Mouse (Mus musculus) granulocyte monocyte progenitor cell, adult 5-6 weeks (primary cell): ENCODE measurements around the gene Tulp2. TPM values are rescaled to one million over a fixed set of nuclear protein-coding genes. Genes with fewer than 3 reads are reported as not detected.
"Not testable (repeated sequence)": the region's sequence is repeated elsewhere in the genome, so short reads cannot be mapped to it uniquely, and the experiment has no call there.

ENCODE experiments used
- ATAC-seq: replicated peaks from 2 replicates; pipeline ENCODE4 v1.8.0; 2016; ENCODE audit warnings: mild to moderate bottlenecking, moderate TSS enrichment, inconsistent platforms; ENCODE audit not compliant: poor library complexity, severe bottlenecking
- total RNA-seq, 2 experiments: library from RNA; stranded (forward) in 1 of 2; stranded (reverse) in 1 of 2; fragments of 200-712, 200-1000 nt in 1 of 2; fragments of >200 nt in 1 of 2; fragmentation: Nextera tagmentation in 1 of 2; gene quantifications; 2 replicates each; pipeline ENCODE4 v1.2.3; 2014 to 2017

The Tulp2 gene
- total RNA-seq, 2 experiments from 2014 or later: not detected

DNA sequence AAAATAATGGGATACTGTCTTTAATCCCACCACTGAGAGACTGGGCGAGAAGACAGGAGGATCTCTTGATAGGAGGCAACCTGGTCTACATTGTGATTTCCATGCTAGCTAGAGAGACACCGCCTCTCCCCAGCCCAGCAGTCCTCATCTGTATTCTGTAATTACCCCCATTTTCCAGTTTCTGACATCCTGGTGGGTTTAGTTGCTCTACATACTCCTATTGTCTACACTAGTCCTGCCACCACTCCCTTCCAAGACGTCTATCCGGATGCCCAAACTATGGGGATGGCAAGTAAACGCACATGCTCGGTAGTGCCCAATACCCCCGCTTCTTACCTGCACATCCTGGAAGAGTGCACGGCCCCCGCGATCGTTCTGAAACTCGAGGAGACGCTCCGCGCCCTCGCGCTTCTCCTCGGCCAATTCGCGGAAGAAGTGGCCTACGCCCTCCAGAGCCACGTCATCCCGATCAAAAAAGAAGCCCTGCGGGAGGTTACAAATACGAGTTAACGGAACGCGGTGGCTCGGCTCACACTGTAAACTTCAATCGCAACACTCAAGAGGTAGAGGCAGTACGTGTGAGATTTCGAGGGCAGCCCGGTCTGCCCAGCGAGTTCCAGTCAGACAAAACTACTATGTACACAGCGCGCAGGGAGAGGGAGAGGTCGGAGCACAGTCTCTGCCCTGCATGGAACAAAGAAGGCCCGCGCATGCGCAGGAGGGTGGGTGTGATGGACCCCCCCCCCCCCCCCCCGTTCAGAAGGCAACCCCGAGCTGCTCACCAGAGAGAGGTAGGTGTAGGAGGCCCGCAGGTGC lies 22.7 kb upstream of the Tulp2 start:
- ATAC-seq: peak; percentile 6; the same call in 1 of the 2 replicates

DNA sequence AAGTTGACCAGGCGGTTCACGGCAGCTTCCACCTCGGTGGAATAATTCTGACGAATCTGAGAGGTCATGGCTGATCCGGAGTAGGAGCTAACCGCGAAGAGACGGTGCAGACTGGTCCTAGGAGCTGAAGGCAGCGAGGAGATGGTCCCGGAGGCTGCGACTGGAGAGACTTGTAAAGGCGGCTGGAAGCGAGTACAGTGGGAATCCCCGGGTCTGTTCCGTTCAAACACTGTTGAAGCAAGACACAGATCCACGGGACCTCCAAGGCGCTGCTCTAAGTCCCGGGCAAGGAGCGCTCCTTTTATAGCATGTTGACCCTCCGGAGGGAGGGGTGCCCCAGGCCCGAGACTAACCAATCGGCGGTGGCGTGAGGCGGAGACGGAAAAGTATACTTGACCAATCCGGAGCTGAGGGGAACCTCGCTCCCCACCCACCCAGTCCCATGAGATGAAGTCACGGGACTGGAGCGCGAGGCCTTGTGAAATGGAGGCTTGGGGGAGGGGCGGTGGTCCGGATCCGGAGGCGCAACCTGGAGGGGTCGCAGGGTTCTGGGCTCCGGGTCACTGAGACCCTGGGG lies 22.0 kb upstream of the Tulp2 start, which contains the start of gene Ftl1:
Gene Ftl1 (minus strand): TSS at position 321 of the 577 bp plus-strand sequence.
- peak; percentile 63 for ATAC-seq

DNA sequence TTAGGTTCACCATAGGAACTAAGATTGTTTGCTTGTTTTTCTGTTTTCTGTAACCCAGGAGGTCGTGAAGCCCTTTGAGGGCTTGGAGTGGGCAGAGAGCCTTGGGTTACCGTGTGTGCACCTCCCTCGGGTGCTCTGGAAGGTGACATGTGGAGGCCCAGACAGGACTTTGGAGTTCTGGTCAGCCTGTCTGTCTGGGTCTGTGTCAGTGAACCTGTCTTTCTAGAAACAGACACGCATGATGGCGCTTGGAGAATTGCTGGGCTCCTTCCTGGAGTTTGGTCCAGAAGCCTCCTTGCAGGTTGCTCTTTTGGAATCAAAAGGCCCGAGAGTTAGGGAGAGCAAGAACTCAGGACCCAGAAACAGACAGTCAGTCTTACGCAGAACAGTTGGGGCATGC lies 21.3 kb upstream of the Tulp2 start:
- ATAC-seq: no peak

DNA sequence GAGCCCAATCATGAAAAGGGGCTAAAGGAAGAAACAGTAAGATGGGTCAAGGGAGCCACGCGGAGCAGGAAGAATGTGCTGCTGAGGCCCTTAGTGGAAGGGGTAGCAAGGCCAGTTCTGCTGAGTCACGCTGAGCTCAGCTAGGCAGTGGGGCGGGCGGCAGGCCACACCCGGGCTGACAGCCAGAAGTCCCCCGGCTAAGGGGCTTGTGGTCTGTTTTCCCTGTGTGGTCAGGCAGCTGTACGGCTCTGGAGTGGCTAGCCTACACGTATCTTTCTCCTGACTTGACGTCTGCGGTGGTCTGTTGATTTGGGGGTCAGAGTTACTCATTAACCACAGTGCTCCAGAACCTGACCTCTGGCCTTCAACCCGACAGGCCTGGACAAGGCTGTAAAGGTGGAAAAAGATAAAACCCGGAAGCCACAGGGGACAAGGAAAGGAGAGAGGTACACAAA lies 20.8 kb upstream of the Tulp2 start:
- peak; percentile 55 for ATAC-seq

DNA sequence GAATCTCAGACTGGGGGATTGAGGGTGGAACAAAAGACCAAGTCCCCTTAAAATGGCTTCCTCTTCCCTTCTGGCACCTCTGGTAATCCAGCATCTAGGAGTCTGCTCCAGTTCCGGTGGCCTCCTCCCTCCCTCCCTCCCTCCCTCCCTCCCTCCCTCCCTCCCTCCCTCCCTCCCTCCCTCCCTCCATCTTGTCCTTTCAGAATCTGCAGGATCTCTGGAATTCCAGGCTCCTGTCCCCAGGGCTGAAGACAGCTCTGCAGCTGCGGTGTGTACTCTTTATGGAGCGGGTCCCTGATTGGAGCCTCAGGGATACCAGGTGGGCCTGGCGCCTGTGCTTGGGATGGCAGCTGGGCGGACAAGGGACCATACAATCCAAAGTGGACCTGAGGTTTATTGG lies 20.4 kb upstream of the Tulp2 start:
- ATAC-seq: no peak

DNA sequence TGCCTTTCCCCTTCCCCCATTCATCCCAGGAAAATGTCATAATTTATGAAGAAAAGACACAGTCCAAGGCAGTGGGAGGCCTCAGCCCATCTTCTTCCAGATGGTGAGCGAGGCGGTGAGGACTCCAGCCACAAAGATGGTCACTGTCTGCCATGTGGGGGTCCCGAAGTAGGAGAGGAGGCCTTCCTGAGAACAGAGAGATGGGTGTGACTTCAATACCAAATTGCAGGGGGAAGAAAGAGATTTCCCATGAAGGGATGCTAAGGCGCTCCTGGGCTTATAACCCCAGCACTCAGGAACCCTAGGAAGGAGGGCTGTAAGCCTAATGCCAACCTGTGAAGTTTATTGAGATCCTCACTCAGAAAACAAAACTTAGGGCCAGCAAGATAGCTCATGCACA lies 19.9 kb upstream of the Tulp2 start:
- no peak for ATAC-seq

DNA sequence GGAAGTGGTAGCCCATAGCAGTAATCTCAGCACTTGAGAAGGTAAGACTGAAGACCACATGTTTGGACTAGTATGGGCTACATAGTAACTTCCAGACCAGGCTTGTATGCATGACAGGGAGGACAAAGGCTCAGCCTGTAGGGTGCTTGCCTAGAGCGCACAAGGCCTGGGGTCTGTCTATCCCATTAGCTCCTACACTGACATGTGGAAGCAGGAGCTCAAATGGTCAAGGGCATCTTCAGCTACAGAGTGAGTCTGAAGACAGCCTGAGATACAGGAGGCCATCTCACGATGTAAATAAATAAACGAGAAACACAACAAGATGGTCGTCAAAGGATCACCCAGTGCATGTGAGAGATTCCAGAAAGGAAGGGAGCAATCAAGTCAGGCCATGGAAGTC lies 19.4 kb upstream of the Tulp2 start:
- ATAC-seq: no peak

DNA sequence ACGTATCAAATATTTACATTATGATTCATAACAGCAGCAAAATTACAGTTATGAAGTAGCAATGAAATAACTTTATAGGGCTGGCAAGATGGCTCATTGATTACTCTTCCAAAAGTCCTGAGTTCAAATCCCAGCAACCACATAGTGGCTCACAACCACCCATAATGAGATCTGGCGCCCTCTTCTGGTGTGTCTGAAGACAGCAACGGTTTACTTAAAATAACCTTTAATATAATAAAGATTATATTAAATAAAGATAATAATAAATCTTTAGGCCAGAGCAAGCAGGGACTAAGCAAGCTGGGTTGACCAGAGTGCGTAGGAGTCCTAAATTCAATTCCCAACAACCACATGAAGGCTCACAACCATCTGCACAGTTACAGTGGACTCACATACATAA lies 18.8 kb upstream of the Tulp2 start:
- not testable (repeated sequence) for ATAC-seq

DNA sequence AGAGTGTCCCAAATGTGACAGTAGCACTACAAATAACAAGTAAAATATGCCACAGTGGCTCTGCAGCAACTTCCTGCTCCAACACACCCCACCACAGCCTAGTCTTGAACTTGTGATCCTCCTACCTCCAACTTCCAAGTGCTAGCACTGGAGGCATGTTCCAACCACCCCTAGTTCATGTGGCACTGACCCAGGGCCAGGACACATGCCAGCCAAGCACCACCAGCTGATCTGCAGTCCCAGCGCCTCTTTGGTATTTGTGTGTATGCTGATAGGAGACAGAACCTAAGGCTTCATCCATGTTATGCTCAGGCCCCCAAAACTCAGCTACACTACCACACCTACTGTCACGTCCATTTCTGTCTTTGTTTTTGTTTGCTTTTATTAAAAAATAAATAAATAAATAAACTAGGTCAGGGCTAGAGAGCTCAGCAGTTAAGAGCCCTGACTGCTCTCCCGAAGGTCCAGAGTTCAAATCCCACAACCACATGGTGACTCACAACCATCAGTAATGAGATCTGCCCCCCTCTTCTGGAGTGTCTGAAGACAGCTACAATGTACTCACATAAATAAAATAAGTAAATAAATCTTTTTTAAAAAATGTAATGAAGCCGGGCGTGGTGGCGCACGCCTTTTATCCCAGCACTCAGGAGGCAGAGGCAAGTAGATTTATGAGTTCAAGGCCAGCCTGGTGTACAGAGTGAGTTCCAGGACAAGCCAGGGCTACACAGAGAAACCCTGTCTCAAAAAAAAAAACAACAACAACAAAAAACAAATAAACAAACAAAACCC lies 17.5 kb upstream of the Tulp2 start:
- ATAC-seq: no peak

DNA sequence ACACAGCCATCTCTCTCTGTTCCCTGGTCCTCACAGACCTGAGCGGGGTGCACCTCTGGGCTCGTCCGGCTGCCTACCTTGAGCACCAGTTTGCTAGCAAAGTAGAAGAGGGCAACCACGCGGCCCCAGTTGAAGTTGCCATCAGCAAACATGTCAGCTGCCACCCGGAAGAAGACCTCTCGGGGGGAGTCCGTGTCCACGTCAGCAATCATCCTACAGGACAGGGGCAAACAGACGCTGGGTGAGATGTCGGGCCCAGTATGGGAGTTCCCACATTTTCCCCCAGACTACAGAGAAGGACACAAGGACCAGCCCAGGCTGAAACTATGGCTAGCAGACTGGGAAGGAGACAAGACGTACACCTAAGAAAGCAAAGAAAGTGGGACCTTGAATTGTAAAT lies 16.6 kb upstream of the Tulp2 start:
- ATAC-seq: no peak

DNA sequence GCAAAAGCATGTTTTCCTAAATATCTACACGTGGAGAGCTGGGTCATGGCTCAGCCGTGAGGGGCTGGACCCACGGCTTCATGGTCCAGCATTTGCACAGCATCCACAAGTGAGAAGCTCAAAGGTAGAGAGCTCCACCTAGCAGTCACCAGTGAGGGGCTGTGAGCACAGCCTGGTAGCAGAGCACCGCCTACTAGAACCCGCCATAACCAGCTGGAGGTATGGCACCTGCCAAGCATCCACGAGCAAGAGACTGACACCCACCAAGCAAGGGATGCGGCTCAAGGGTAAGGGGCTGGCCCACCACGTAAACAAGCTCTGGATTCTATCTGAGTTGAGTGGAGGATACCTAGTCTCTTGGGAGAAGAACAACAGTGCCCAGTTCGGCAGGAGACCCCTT lies 16.1 kb upstream of the Tulp2 start:
- ATAC-seq: no peak

DNA sequence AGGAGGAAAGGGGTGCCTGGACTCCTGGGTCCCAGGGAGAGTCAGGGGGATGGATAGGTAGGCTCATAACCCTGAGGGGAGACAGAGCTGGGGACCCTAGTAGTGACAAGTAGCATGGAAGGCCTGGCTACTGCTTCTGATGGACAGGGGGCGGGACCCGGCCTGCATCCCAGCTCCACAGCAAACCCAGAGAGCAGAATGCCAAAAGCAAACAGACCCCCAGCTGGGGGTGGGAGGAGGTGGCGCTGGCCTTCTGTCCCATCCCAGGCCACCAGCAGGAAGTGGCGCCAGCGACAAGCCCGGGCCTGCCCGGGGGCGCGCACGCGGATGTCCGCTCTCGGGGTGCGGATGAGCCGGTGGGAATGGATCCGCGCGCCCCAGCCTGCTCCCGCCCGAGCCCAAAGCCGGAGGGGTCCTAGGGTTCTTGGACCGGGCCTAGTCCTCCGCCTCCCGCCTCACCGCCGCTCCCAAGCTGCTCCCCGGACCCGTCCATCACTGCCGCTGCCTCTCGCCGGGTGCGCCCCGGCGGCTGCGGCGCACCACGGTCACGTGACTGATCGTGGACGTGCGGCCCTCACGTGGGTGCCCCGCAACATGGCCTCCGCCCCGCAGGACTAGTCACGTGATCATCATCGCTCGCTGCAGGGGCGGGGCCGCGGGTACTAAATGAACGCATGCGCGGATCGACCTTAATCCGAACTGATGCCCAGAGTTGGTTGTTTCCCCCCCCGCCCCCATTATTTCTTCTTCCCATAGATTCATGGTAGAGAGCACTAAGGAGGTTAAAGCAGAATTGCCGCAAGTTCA lies 15.2 kb upstream of the Tulp2 start, which contains the start of gene Bax:
Gene Bax (minus strand): TSS at position 616 of the 807 bp plus-strand sequence.
- ATAC-seq: peak; percentile 81

DNA sequence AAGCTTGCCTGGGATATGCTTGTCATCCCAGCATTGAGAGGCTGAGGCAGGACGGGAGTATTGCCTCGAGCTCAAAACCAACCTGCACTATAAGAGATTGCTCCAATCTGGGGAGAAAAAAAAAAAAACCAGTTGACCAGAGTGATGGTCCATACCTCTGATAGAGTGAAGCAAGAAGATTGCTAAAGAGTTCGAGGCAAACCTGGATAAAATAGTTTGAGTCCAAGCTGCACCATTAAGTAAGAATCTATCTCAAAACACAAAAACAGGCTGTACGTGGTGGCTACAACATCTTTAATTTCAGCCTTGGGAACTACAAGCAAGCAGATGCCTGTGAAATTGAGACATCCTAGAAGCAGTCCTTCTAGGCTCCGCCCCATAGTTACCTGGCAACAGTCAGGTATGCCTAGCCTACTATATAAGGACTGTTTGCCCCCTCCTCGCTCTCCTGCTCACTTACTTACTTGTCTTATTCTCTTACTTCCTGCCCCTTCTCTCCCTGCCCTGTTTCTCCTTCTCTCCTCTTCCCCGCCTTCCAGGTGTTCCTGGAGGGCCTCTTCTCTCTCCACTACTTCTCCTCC lies 14.5 kb upstream of the Tulp2 start:
- no peak for ATAC-seq

DNA sequence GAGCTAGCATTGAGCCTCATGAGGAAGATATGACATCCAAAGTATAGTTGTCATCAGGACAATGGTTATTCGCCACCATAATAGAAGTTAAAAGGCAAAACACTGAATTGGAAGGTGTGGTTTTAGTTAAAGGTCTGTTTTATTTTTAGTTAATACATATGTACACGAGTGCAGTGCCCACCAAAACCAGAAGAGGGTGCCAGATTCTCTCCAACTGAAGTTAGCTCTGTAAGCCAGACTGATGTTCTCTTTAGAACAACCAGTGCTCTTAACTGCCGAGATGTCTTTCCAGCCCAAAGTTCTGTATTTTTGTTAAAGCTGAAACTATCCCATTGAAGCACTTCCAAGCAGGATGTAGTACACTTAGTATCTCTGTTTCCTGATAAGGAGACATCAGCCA lies 10.8 kb upstream of the Tulp2 start:
- ATAC-seq: peak; percentile 48

DNA sequence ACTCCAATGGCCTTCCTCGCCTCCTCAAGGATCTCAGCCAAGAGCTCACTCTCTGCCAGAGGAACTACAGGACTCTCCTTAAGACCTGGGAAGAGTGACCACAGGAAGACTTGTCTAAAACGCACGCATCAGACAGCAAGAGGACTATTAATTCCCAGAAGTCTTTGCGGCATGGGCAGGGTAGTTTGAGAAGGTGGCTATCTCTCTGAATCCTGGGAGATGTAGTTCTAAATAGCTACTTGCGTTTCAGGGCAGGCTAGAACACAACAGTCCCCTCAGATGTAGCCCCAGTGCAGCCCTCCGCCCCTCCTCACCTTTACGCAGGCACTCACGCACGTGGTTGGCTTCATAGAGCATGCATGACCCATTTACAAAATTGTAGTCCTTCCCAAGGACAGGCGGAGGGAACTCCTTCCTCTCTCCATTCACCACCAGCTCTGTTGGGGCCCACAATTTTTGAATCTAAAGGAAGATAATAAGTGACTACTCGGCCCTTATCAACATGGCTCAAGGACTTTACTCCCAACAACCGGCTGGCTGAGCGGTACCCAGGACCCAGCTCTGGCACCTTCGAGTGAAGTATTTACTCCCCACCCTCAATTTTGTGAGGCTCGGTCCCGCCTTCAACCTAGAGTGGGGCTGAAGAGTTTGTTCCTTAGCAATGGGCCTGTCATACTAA lies 6.2 kb upstream of the Tulp2 start:
- ATAC-seq: no peak

DNA sequence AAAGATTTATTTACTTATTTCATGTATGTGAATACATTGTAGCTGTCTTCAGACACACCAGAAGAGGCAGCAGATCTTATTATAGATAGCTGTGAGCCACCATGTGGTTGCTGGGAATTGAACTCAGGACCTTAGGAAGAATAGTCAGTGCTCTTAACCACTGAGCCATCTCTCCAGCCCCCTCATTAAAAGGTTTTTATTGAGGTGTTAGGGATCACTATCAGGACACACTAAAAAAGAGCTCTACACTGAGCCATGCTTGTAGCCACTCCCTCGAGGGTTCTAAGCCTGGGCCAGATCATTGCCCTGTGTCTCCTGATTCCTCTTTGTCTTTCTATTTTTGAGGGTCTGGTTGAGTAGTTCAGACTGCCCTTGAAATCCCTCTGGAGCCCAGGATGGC lies 5.2 kb upstream of the Tulp2 start:
- ATAC-seq: no peak

DNA sequence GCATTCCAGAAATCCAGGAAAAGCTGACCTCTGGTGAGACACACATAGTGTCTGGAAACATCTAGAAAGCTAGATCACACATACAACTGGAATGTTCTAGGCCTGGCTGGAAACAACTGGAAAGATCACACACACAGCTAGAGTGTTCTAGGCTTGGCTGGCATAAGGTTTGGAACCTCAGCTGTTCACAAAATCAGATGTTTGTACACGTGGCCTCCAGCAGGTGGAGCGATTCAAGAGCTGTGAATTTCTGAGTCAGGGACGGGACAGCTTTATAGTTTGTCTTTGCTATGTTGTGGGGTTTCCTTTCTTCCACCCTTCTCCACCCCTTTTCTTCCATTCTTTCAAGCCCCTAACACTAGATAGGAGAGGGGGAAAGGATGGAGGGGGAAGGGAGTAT lies 4.7 kb upstream of the Tulp2 start:
- peak; percentile 44 for ATAC-seq

DNA sequence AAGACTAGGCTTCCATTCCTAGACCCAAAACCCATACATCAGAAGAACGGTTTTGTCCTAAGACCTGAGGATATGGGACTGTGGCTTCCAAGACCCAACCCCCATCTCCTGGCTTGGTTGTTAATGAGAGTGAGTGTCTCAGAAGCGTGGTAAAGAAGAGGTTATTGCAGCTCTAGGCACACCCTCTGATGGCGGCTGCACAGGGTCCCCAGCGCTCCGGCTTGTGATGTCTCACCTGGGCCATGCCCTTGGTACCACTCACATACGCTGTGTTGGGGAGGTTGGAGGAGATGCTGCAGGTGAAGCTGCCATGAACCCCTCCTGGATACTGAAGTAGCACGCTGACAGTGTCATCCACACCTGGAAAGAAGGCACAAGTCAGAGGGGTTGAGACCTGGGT lies 2.9 kb upstream of the Tulp2 start:
- ATAC-seq: no peak

DNA sequence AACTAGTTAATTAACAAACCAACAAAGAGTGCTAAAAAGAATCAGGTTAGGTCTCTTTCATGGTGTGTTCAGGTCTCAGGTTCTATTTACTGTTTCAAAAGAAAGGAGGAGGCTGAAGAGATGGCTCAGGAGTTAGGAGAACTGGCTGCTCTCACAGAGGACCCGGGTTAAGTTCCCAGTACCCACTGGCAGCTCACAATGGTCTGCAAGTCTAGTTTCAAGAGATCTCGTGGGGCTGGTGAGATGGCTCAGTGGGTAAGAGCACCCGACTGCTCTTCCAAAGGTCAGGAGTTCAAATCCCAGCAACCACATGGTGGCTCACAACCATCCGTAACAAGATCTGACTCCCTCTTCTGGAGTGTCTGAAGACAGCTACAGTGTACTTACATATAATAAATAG lies 1.4 kb upstream of the Tulp2 start:
- ATAC-seq: not testable (repeated sequence)
